ENCODE assay signal across 21 mouse cellular contexts in the genomic region with DNA sequence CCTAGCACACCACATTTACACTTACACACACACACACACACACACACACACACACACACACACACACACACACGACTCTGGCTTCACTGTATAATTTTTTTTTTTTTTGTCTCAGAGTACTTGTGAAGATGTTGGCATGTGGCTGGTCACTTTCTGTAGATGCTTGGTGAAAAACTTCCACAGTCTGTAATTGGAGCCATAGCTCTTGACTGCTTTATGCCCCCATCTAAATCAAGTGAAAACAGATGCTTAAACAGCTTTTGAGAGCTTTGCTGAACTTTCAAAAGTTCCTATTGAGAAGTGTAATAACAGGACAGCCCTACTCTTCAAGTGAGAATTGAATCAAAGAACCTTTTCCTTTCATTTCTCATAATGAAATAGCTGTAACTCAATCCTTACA.
DNase-seq lines count a peak whose midpoint lies in the region; ATAC-seq lines count a peak whose summit lies in the region.
"Had no signal": no experiment of that assay in that cellular context is flagged by ENCODE, and none has a peak within 500 bp of the region (broad histone marks: within the 10 kb centered on the region; RNA-seq: fewer than 3 reads in every experiment).

No protein-coding gene starts in this region.

- H3K9ac ChIP-seq in kidney, embryonic 14.5 days (ENCODE audit: low read depth, low read length) = no peak overlapping the region
- no peak overlapping the region for H3K9ac ChIP-seq in embryonic facial prominence, embryonic 14.5 days (ENCODE audit: low read depth, low read length)
- no peak overlapping the region for H3K9ac ChIP-seq in limb, embryonic 11.5 days (ENCODE audit: low read length)
- H3K9ac ChIP-seq: embryonic facial prominence, embryonic 15.5 days; forebrain, embryonic 15.5 days; heart, embryonic 15.5 days; hindbrain, embryonic 14.5 days; intestine, embryonic 15.5 days had no signal

- H3K9me3 ChIP-seq in kidney, embryonic 14.5 days (ENCODE audit: control insufficient read depth, low read length) = no peaks in the 10 kb centered on the region
- no peaks in the 10 kb centered on the region for H3K9me3 ChIP-seq in embryonic facial prominence, embryonic 14.5 days (ENCODE audit: control insufficient read depth, low read length)
- H3K9me3 ChIP-seq in limb, embryonic 11.5 days (ENCODE audit: control insufficient read depth, low read length) = no peaks in the 10 kb centered on the region
- H3K9me3 ChIP-seq: embryonic facial prominence, embryonic 15.5 days; forebrain, embryonic 15.5 days; heart, embryonic 15.5 days; hindbrain, embryonic 10.5 days; intestine, embryonic 15.5 days had no signal

- no peak overlapping the region for H3K4me3 ChIP-seq in kidney, embryonic 14.5 days (ENCODE audit: low read length)
- H3K4me3 ChIP-seq in embryonic facial prominence, embryonic 14.5 days (ENCODE audit: low read depth, low read length) = no peak overlapping the region
- H3K4me3 ChIP-seq in limb, embryonic 11.5 days (ENCODE audit: low read depth, low read length) = no peak overlapping the region
- H3K4me3 ChIP-seq: embryonic facial prominence, embryonic 15.5 days; erythroblast, embryonic 14.5 days; forebrain, embryonic 15.5 days; heart, adult 2 months; heart, embryonic 15.5 days; hindbrain, embryonic 10.5 days; intestine, embryonic 15.5 days had no signal

- WGBS in kidney, embryonic 14.5 days = 31% methylated on average over 1 of the region's 1 CpGs
- 25% methylated on average over 1 of the region's 1 CpGs for WGBS in embryonic facial prominence, embryonic 14.5 days
- WGBS in limb, embryonic 11.5 days = 9% methylated on average over 1 of the region's 1 CpGs

- H3K36me3 ChIP-seq in kidney, embryonic 14.5 days (ENCODE audit: control insufficient read depth, insufficient read depth, low read length) = no peaks in the 10 kb centered on the region
- no peaks in the 10 kb centered on the region for H3K36me3 ChIP-seq in embryonic facial prominence, embryonic 14.5 days (ENCODE audit: control insufficient read depth, insufficient read depth, low read length)
- H3K36me3 ChIP-seq in limb, embryonic 11.5 days (ENCODE audit: control insufficient read depth, insufficient read depth, low read length) = no peaks in the 10 kb centered on the region
- H3K36me3 ChIP-seq: embryonic facial prominence, embryonic 15.5 days; forebrain, embryonic 15.5 days; heart, embryonic 15.5 days; hindbrain, embryonic 10.5 days; intestine, embryonic 15.5 days had no signal

- ATAC-seq in kidney, embryonic 14.5 days (ENCODE audit: low FRiP score, low TSS enrichment) = 0 out of 2 replicates have a peak, but pooled peaks have one; percentile 52
- no peak for ATAC-seq in embryonic facial prominence, embryonic 14.5 days (ENCODE audit: low read depth)
- 0 out of 2 replicates have a peak, but pooled peaks have one; percentile 44 for ATAC-seq in limb, embryonic 11.5 days (ENCODE audit: insufficient number of reproducible peaks, low FRiP score, low TSS enrichment, low read depth)
- no peak for ATAC-seq in erythroid progenitor cell, adult 5-6 weeks (replicated peaks; ENCODE audit: low FRiP score, poor library complexity, severe bottlenecking)
- no peak for ATAC-seq in megakaryocyte-erythroid progenitor cell, adult 5-6 weeks (replicated peaks; ENCODE audit: low FRiP score, low TSS enrichment, poor library complexity, severe bottlenecking)
- ATAC-seq: forebrain, embryonic 15.5 days; intestine, embryonic 15.5 days had no signal

- H3K27me3 ChIP-seq in kidney, embryonic 14.5 days (ENCODE audit: control insufficient read depth, insufficient read depth, low read length) = no peaks in the 10 kb centered on the region
- H3K27me3 ChIP-seq in embryonic facial prominence, embryonic 14.5 days (replicated peaks; ENCODE audit: control insufficient read depth, insufficient read depth, low read length) = no peaks in the 10 kb centered on the region
- H3K27me3 ChIP-seq in limb, embryonic 11.5 days (ENCODE audit: control insufficient read depth, insufficient read depth, low read length) = no peaks in the 10 kb centered on the region
- H3K27me3 ChIP-seq: embryonic facial prominence, embryonic 15.5 days; forebrain, embryonic 15.5 days; heart, embryonic 15.5 days; intestine, embryonic 15.5 days had no signal

- no peaks in the 10 kb centered on the region for H3K4me1 ChIP-seq in kidney, embryonic 14.5 days (ENCODE audit: control insufficient read depth, insufficient read depth, low read length)
- H3K4me1 ChIP-seq in embryonic facial prominence, embryonic 14.5 days (ENCODE audit: control insufficient read depth, insufficient read depth, low read length) = no peaks in the 10 kb centered on the region
- H3K4me1 ChIP-seq in limb, embryonic 11.5 days (ENCODE audit: control insufficient read depth, insufficient read depth, low read length) = no peaks in the 10 kb centered on the region
- H3K4me1 ChIP-seq: embryonic facial prominence, embryonic 15.5 days; forebrain, embryonic 15.5 days; heart, embryonic 15.5 days; hindbrain, embryonic 10.5 days; intestine, embryonic 15.5 days had no signal

- no peak for DNase-seq in kidney, postnatal 36 days
- peak; percentile 37 for DNase-seq in embryonic facial prominence, embryonic 14.5 days (ENCODE audit: low spot score)
- DNase-seq in limb, embryonic 11.5 days (ENCODE audit: low spot score) = no peak
- no peak for DNase-seq in heart, adult 18-20 months
- DNase-seq: adrenal gland, postnatal 10 days; cerebellum, adult 11 months; cerebellum, adult 8-10 months; cerebellum, postnatal 14 days; gastrocnemius, postnatal 10 days; heart, adult 2 months had no signal

- H3K27ac ChIP-seq in kidney, embryonic 14.5 days (ENCODE audit: low read depth, low read length) = no peak overlapping the region
- H3K27ac ChIP-seq in embryonic facial prominence, embryonic 14.5 days (replicated peaks; ENCODE audit: low read depth, low read length) = no peak overlapping the region
- H3K27ac ChIP-seq in limb, embryonic 11.5 days (replicated peaks; ENCODE audit: low read depth, low read length) = no peak overlapping the region
- H3K27ac ChIP-seq: embryonic facial prominence, embryonic 15.5 days; forebrain, embryonic 15.5 days; heart, adult 2 months; heart, embryonic 15.5 days; hindbrain, embryonic 10.5 days; hindbrain, embryonic 14.5 days; intestine, embryonic 15.5 days had no signal

- no peak overlapping the region for H3K4me2 ChIP-seq in kidney, embryonic 14.5 days (replicated peaks; ENCODE audit: low read depth, low read length)
- H3K4me2 ChIP-seq in embryonic facial prominence, embryonic 14.5 days (ENCODE audit: low read depth, low read length) = no peak overlapping the region
- H3K4me2 ChIP-seq in limb, embryonic 11.5 days (ENCODE audit: low read depth, severe bottlenecking) = no peak overlapping the region
- H3K4me2 ChIP-seq: embryonic facial prominence, embryonic 15.5 days; forebrain, embryonic 15.5 days; heart, embryonic 11.5 days; heart, embryonic 15.5 days; hindbrain, embryonic 14.5 days; intestine, embryonic 15.5 days had no signal

Comparison
In these comparisons a context has a peak if more than half of its experiments do, and no peak if none do; other contexts are left out.
1. ATAC-seq: peak in kidney, embryonic 14.5 days (single experiment) and limb, embryonic 11.5 days (single experiment); none in embryonic facial prominence, embryonic 14.5 days (single experiment), erythroid progenitor cell, adult 5-6 weeks (single experiment) and megakaryocyte-erythroid progenitor cell, adult 5-6 weeks (single experiment).